Mouse (Mus musculus) CH12.LX (cell line): ENCODE results near the gene Nop53. TPM values are rescaled to one million over a fixed set of nuclear protein-coding genes. Genes with fewer than 3 reads are reported as not detected.

Experiments used
- DNase-seq: peaks from one replicate; pipeline ENCODE4 v3.0.0-alpha.2; 2013; ENCODE audit errors: extremely low read depth
- H3K27ac ChIP-seq: 2 replicates; pipeline ENCODE4 v1.5.1; 2012; ENCODE audit warnings: low read depth, mild to moderate bottlenecking, control low read depth, moderate library complexity; ENCODE audit not compliant: insufficient read depth
- H3K27me3 ChIP-seq: replicated peaks from 2 replicates; pipeline ENCODE3; 2012; ENCODE audit warnings: inconsistent platforms
- H3K36me3 ChIP-seq, 2 experiments: replicated peaks in 1 of 2; 2 replicates each; pipeline versions ENCODE3 to v1.6.1; 2012; ENCODE audit warnings: inconsistent platforms in 1 of 2, low read length in 1 of 2, mild to moderate bottlenecking in 1 of 2, mixed read lengths in 1 of 2, moderate library complexity in 1 of 2; ENCODE audit not compliant: control insufficient read depth in 1 of 2, insufficient read depth in 1 of 2
- H3K4me1 ChIP-seq, 2 experiments: 2 replicates each; pipeline ENCODE4 v1.6.1; 2012; ENCODE audit warnings: inconsistent platforms in 1 of 2, moderate library complexity in 1 of 2; ENCODE audit not compliant: insufficient read depth in 2 of 2, control insufficient read depth in 1 of 2
- H3K4me2 ChIP-seq: 2 replicates; pipeline ENCODE4 v1.6.1; 2012; ENCODE audit warnings: low read depth, mild to moderate bottlenecking, control low read depth; ENCODE audit not compliant: poor library complexity, insufficient read depth, severe bottlenecking
- H3K4me3 ChIP-seq, 3 experiments: fragments of 150-350 bp in 1 of 3; sonication (generic) in 1 of 3; replicated peaks in 1 of 3; 2 replicates each; pipeline versions ENCODE3 to v1.5.1; 2011 to 2012; ENCODE audit warnings: low read depth in 2 of 3, low read length in 2 of 3, mild to moderate bottlenecking in 2 of 3, moderate library complexity in 2 of 3, control low read depth in 1 of 3, improper control_type of control experiment in 1 of 3, inconsistent platforms in 1 of 3, mixed read lengths in 1 of 3; ENCODE audit not compliant: poor library complexity in 1 of 3
- H3K79me2 ChIP-seq: replicated peaks from 2 replicates; pipeline ENCODE4 v1.6.1; 2012; ENCODE audit warnings: mild to moderate bottlenecking, moderate library complexity; ENCODE audit not compliant: control insufficient read depth, poor library complexity, insufficient read depth, severe bottlenecking; ENCODE audit errors: extremely low read depth
- H3K9ac ChIP-seq: 2 replicates; pipeline ENCODE4 v1.6.1; 2012; ENCODE audit warnings: low read depth, mild to moderate bottlenecking, control low read depth, moderate library complexity; ENCODE audit not compliant: insufficient read depth
- H3K9me3 ChIP-seq: replicated peaks from 2 replicates; pipeline ENCODE3; 2012; ENCODE audit warnings: low read length, inconsistent platforms, mixed read lengths
- CHD1 ChIP-seq: IDR thresholded peaks from 2 replicates; pipeline ENCODE4 v1.6.1; 2012; ENCODE audit warnings: low read depth, low read length, improper control_type of control experiment, inconsistent platforms
- CHD2 ChIP-seq: IDR thresholded peaks from 2 replicates; pipeline ENCODE4 v1.6.1; 2011; ENCODE audit warnings: low read length, improper control_type of control experiment
- CTCF ChIP-seq, 2 experiments: IDR thresholded peaks in 1 of 2; conservative IDR thresholded peaks in 1 of 2; 2 replicates each; pipeline ENCODE4 v1.5.1; 2011 to 2012; ENCODE audit warnings: low read depth in 2 of 2, low read length in 2 of 2, improper control_type of control experiment in 1 of 2, inconsistent platforms in 1 of 2, mild to moderate bottlenecking in 1 of 2, moderate library complexity in 1 of 2
- E2F4 ChIP-seq: IDR thresholded peaks from 2 replicates; pipeline ENCODE4 v1.6.1; 2011; ENCODE audit warnings: low read depth, low read length, improper control_type of control experiment; ENCODE audit not compliant: insufficient replicate concordance
- ELF1 ChIP-seq: IDR thresholded peaks from 2 replicates; pipeline ENCODE4 v1.6.1; 2014; ENCODE audit warnings: low read depth, mild to moderate bottlenecking, inconsistent platforms, low read length, improper control_type of control experiment
- GABPA ChIP-seq: IDR thresholded peaks from 2 replicates; pipeline ENCODE4 v1.6.1; 2012; ENCODE audit warnings: low read depth, low read length, improper control_type of control experiment, inconsistent platforms; ENCODE audit not compliant: insufficient replicate concordance
- HCFC1 ChIP-seq: IDR thresholded peaks from 2 replicates; pipeline ENCODE4 v1.6.1; 2012; ENCODE audit warnings: low read depth, mild to moderate bottlenecking, inconsistent platforms, low read length, improper control_type of control experiment
- IRF4 ChIP-seq: IDR thresholded peaks from 2 replicates; pipeline ENCODE4 v1.6.1; 2014; ENCODE audit warnings: low read depth, mild to moderate bottlenecking, inconsistent platforms, low read length, improper control_type of control experiment
- MAFK ChIP-seq: IDR thresholded peaks from 2 replicates; pipeline ENCODE4 v1.6.1; 2011; ENCODE audit warnings: low read length, improper control_type of control experiment; ENCODE audit not compliant: insufficient replicate concordance
- MAZ ChIP-seq: IDR thresholded peaks from 2 replicates; pipeline ENCODE4 v1.6.1; 2012; ENCODE audit warnings: low read depth, mild to moderate bottlenecking, inconsistent platforms, low read length, improper control_type of control experiment, moderate library complexity
- MEF2A ChIP-seq: IDR thresholded peaks from 2 replicates; pipeline ENCODE4 v1.6.1; 2014; ENCODE audit warnings: low read depth, mild to moderate bottlenecking, inconsistent platforms, low read length, improper control_type of control experiment, borderline replicate concordance
- MXI1 ChIP-seq: IDR thresholded peaks from 2 replicates; pipeline ENCODE4 v1.6.1; 2011; ENCODE audit warnings: mild to moderate bottlenecking, low read depth, low read length, improper control_type of control experiment
- NRF1 ChIP-seq: IDR thresholded peaks from 2 replicates; pipeline ENCODE4 v1.6.1; 2014; ENCODE audit warnings: low read depth, mild to moderate bottlenecking, inconsistent platforms, low read length, improper control_type of control experiment, moderate library complexity
- POLR2A ChIP-seq: IDR thresholded peaks from 2 replicates; pipeline ENCODE4 v1.6.1; 2011; ENCODE audit warnings: low read depth, mild to moderate bottlenecking, improper control_type of control experiment, low read length
- RCOR1 ChIP-seq: conservative IDR thresholded peaks from 2 replicates; pipeline ENCODE4 v1.6.1; 2012; ENCODE audit warnings: low read depth, mild to moderate bottlenecking, inconsistent platforms, low read length, improper control_type of control experiment
- SIN3A ChIP-seq: IDR thresholded peaks from 2 replicates; pipeline ENCODE4 v1.6.1; 2012; ENCODE audit warnings: low read length, improper control_type of control experiment, inconsistent platforms
- SMC3 ChIP-seq: IDR thresholded peaks from 2 replicates; pipeline ENCODE4 v1.6.1; 2011; ENCODE audit warnings: low read depth, low read length, improper control_type of control experiment
- TBP ChIP-seq: conservative IDR thresholded peaks from 2 replicates; pipeline ENCODE4 v1.6.1; 2011; ENCODE audit warnings: low read depth, low read length, improper control_type of control experiment
- UBTF ChIP-seq: IDR thresholded peaks from 2 replicates; pipeline ENCODE4 v1.6.1; 2012; ENCODE audit warnings: low read depth, mild to moderate bottlenecking, inconsistent platforms, low read length, improper control_type of control experiment, moderate library complexity
- USF2 ChIP-seq: conservative IDR thresholded peaks from 2 replicates; pipeline ENCODE4 v1.6.1; 2011; ENCODE audit warnings: low read depth, low read length, improper control_type of control experiment
- ZC3H11A ChIP-seq: IDR thresholded peaks from 2 replicates; pipeline ENCODE4 v1.6.1; 2012; ENCODE audit warnings: low read depth, mild to moderate bottlenecking, inconsistent platforms, low read length, improper control_type of control experiment
- ZKSCAN1 ChIP-seq: IDR thresholded peaks from 2 replicates; pipeline ENCODE4 v1.6.1; 2012; ENCODE audit warnings: low read depth, inconsistent platforms, low read length, improper control_type of control experiment, borderline replicate concordance
- ZNF384 ChIP-seq: IDR thresholded peaks from 2 replicates; pipeline ENCODE4 v1.6.1; 2012; ENCODE audit warnings: low read depth, low read length, improper control_type of control experiment, inconsistent platforms
- dilution Hi-C: fragments of 300-500 bp; cut with MboI; formaldehyde crosslinking; loops from 2 replicates; pipeline ENCODE4 v1.14.3; 2020; ENCODE audit warnings: low sequenced_read_pairs; ENCODE audit not compliant: extremely low pct_unique_long_range_greater_than_20kb, extremely low pct_ligation_motif_present
- in situ Hi-C: fragments of 300-500 bp; cut with MboI; formaldehyde crosslinking; loops from 3 replicates; pipeline ENCODE4 v1.14.3; 2019; ENCODE audit warnings: low sequenced_read_pairs, low pct_ligation_motif_present, low pct_unique_long_range_greater_than_20kb, mixed read lengths
- polyA plus RNA-seq: library from polyadenylated mRNA; unstranded; fragments of >175 nt; gene quantifications from 2 replicates; pipeline ENCODE4 v1.2.1, GENCODE M21; 2012; ENCODE audit warnings: low read depth; ENCODE audit not compliant: insufficient read length
- total RNA-seq, 2 experiments: library from RNA; depleted of rRNA; stranded (reverse); fragments of 300-350 nt in 1 of 2; fragments of >200 nt in 1 of 2; gene quantifications; 2 replicates each; pipeline ENCODE4 v1.2.3; 2012 to 2014

Nop53 gene
- total and polyA plus RNA-seq, 3 experiments, result 199 to 310 (median 291) TPM

DNA sequence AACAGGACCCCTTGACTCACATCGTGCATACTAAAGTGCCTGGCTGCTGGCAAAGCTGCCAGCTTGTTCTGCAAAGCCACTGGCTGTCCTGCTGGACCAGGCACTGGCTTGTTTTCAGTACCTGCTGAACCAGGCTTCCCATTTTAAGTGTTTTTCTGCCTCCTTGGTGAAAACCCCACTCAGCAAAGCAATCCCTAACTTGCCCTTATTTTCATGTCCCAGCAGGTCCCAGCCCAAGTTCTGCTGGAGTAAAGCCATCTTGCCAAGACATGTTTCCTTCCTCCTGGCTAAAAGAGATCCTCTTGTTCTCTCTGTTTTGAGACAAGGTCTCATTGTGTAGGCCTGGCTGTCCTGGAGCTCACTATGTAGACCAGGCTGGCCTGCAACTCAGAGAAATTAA is 1.6 kb downstream of the Nop53 start:
- Histone ChIP-seq H3K4me3 (peak overlapping the region in 1 of 3 experiments; percentile 3), H3K9me3 (no peaks in the 10 kb centered on the region), H3K79me2 (peaks cover 28% of the 10 kb centered on the region), H3K4me1 (peaks cover 16 to 44% of the 10 kb centered on the region in 2 experiments), H3K27me3 (no peaks in the 10 kb centered on the region), H3K27ac (no peak overlapping the region), H3K36me3 (peaks cover 49 to 56% of the 10 kb centered on the region in 2 experiments), H3K9ac (no peak overlapping the region), H3K4me2 (0 out of 2 replicates have a peak overlapping the region, but pooled peaks have one; percentile 11)
- no peak for DNase-seq
- dilution Hi-C loops (no loop called here), in situ Hi-C loops (loop anchor here (25.0 kb wide), 1 partner anchor 843 kb away; the partner anchor contains the start of gene Slc1a5)
- TF ChIP-seq ZC3H11A (no peak), MEF2A (no peak)
- TF ChIP-seq, all 38 proteins: peak for 0

GRCm38 (mm10) chr7:15938621-15939020 is 7.3 kb downstream of the Nop53 start:
- H3K4me1 ChIP-seq, result peaks cover 0 to 2% of the 10 kb centered on the region in 2 experiments; a peak in 2 of 4 replicates
- H3K9ac ChIP-seq, result no peak overlapping the region
- H3K79me2 ChIP-seq, result peaks cover 9% of the 10 kb centered on the region
- dilution Hi-C loops (no loop called here), in situ Hi-C loops (loop anchor here (25.0 kb wide), 1 partner anchor 849 kb away; the partner anchor contains the start of gene Slc1a5)
- no peaks in the 10 kb centered on the region for H3K9me3 ChIP-seq
- H3K36me3 ChIP-seq, result peaks cover 63 to 84% of the 10 kb centered on the region in 2 experiments
- no peak overlapping the region for H3K4me2 ChIP-seq
- no peak for TF ChIP-seq IRF4
- TF ChIP-seq CHD2, result no peak
- TF ChIP-seq NRF1, result no peak
- TF ChIP-seq RCOR1, result no peak
- no peak for TF ChIP-seq CTCF (conservative IDR thresholded peaks at IDR 0.05 in 1 of 2, IDR thresholded peaks at IDR 0.05 in 1 of 2; ENCODE audit: low read depth in 2 of 2, low read length in 2 of 2)
- no peak for TF ChIP-seq POLR2A
- TF ChIP-seq USF2, result no peak
- TF ChIP-seq GABPA, result no peak
- H3K27ac ChIP-seq, result no peak overlapping the region
- H3K27me3 ChIP-seq, result no peaks in the 10 kb centered on the region
- DNase-seq, result no peak
- no peak overlapping the region for H3K4me3 ChIP-seq

DNA sequence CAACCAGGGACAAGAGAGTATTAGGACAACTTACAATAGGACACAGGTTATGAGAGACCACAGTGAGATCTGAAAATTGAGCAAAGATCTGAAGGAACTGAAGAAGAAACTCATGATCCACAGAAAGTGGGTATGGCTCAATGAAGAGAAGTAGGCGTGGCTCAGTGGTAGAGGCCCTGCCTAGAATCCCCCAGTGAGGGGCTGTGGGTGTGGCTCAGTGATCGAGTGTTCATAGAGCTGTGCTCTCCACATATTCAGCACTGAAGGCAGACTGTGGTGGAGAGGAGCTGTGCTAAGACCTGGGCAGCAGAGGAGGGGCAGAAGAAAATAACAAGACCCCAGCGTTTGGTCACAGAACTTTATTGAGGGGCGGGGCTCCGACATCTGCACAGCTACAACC is 8.4 kb downstream of the Nop53 start:
- dilution Hi-C loops (no loop called here), in situ Hi-C loops (loop anchor here (25.0 kb wide), 1 partner anchor 850 kb away; the partner anchor contains the start of gene Slc1a5)
- Histone ChIP-seq H3K27me3 (no peaks in the 10 kb centered on the region), H3K9me3 (no peaks in the 10 kb centered on the region), H3K4me1 (no peaks in the 10 kb centered on the region), H3K79me2 (no peaks in the 10 kb centered on the region), H3K4me2 (no peak overlapping the region), H3K27ac (no peak overlapping the region), H3K36me3 (peaks cover 53 to 73% of the 10 kb centered on the region in 2 experiments), H3K9ac (no peak overlapping the region), H3K4me3 (no peak overlapping the region)
- TF ChIP-seq ZKSCAN1 (no peak), ZNF384 (no peak), TBP (no peak), HCFC1 (no peak), SMC3 (no peak), UBTF (no peak), MAFK (no peak), MAZ (no peak), MXI1 (no peak), ELF1 (no peak), RCOR1 (no peak), IRF4 (no peak), POLR2A (no peak), SIN3A (no peak), USF2 (no peak), E2F4 (no peak), CTCF (conservative IDR thresholded peaks at IDR 0.05 in 1 of 2, IDR thresholded peaks at IDR 0.05 in 1 of 2; ENCODE audit: low read depth in 2 of 2, low read length in 2 of 2) (no peak), CHD1 (no peak)
- DNase-seq, result no peak
